Mouse (Mus musculus) heart, adult 9 months (tissue): ENCODE results near the gene Flot2.

Experiments
- DNase-seq, 2 experiments: peaks; one replicate each; pipeline ENCODE4 v3.0.0; 2022; ENCODE audit warnings: low spot score in 2 of 2

The Flot2 gene

GRCm38 (mm10) chr11:78102958-78103747 lies 65.4 kb downstream of the Flot2 start:
- DNase-seq, result no peak

DNA sequence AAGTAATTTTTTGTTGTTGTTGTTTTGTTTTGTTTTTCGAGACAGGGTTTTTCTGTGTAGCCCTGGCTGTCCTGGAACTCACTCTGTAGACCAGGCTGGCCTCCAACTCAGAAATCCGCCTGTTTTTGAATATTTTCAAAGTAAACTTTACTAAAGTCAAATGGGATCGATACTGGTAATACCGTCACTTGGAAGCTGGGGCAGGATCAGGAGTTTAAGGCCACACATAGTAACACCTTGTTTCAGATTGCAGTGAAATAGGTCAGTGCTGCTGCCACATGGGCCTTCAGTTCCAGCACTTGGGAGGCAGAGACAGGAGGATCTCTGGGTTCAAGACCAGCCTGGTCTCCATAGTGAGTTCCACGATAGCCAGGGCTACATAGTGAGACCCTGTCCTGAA lies 66.8 kb downstream of the Flot2 start:
- no peak for DNase-seq
